Mouse (Mus musculus): ENCODE data around the gene Nupl1. TPM values are rescaled to one million over a fixed set of nuclear protein-coding genes. Genes with fewer than 3 reads are reported as not detected.

Gene Nupl1
- total and polyA plus RNA-seq, 3 experiments, result not detected

- no peak for DNase-seq
Observed at GRCm38 (mm10) chr14:60238551-60238950, 12.7 kb downstream of the Nupl1 start.

GRCm38 (mm10) chr14:60219886-60220285 is 31.3 kb downstream of the Nupl1 start:
- no peak for DNase-seq

- no peak for DNase-seq
Observed at GRCm38 (mm10) chr14:60217616-60218015, 33.6 kb downstream of the Nupl1 start.

DNA sequence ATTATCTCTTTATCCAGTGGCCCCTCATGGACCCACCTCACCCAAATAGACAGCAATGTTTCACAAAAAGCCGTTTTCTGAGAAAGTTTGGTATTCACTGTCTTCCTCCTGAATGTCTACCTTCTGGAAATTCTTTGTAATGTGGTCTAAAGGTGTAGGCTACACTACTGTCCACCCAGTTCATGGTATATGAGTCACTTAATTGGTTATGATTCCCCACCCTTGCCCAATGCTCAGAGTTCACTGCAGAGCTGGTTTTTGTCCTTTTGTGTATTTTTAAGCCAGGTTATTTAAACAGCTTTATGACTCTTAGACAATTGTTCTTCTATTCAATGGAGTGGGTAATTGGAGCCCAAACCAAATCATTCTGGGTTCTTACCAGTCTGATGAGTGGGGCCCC is 35.1 kb downstream of the Nupl1 start:
- DNase-seq, result no peak

GRCm38 (mm10) chr14:60215000-60215399 is 36.2 kb downstream of the Nupl1 start:
- DNase-seq, result no peak

DNA sequence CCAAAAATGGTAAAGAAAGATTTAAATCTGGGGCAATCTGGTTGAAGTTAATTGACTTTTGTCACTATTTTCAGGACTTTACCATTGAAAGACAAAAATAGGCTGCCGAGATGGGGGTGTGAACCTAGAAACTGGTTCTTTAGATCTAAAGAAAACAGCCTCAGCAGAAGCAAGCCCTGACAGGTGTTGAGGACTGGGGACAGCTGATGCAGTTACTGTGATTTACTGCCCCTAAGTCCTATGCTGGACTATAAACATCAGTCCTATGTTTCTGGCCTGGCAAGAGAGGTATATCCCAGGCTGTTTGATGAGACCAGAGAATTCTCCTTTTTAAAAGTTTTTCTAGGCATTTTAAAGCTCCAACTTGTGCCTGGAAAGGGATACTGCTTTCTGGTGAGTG is 37.2 kb downstream of the Nupl1 start:
- DNase-seq, result no peak

DNA sequence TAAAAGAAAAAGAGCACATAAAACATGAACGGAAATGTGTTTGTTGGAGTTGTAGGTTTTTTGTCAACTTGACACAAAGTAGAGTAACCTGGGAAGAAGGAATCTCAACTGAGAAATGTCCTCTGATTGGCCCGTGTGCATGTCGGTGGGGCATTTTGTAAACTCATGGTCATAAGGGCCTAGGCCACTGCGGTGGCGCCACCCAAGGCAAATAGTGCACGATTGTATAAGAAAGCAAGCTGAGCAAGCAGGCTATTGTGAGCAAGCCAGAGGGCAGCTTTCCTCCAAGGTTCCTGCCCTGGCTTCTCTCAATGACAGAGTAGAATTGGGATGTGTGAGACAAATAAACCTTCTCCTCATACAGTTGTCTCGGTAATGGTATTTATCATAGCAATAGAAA is 42.1 kb downstream of the Nupl1 start:
- DNase-seq, result no peak

DNA sequence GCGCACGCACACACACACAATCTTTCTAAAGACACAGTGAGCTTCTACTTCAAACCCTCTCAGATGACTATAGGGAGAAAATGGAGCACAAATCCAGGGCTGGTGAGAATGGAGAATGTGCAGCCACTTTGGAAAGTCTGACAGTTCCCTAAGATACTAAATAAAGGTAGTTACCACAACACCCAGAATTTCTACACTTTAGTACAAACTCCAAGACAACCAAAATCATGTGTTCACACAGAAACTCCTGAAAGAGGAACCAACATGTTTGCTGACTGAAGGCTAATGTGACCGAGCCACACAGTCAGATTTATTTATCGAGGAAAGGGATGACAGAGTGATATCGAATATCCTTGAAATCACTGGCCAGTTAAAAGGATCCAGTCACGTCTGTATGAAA is 46.2 kb downstream of the Nupl1 start:
- DNase-seq, result no peak

DNA sequence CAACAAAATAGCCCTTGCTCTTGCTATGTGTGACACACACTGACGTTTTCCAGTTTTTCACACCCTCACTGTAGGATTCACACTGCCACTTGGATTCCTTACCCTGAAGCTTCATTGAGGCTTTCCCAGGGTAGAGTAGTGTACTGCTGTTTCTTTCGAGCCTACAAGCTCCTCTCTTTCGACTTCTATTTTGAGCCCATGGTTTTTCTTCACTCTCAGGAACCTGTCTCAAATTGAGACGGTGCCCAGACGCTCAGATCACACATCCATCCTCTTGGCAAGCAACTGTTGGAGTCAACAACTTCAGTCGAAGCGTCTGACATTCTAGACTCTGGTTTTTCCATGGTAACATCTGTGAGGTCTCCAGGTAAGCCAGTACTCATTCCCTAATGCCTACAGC is 54.3 kb downstream of the Nupl1 start, which contains the start of gene Atp8a2:
Atp8a2 (minus strand) TSS at position 296 of the 400 bp plus-strand sequence.
- DNase-seq, result no peak

DNA sequence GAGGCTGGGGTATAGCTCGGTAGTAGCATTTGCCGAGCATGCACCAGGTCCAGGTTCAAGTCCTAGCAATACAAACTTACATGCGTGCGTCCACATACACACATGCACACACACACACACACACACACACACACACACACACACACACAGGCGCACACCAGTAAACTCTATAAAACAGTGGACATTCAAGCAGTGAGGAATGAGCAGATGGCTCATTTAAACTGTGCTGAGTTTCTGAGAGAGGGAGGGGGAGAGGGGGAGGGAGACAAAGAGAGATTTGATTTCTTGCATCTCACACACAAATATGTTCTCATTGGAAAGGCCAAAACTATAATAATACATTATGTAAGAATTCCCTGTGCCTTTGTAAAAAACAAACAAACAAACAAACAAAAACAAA is 55.2 kb downstream of the Nupl1 start:
- DNase-seq, result no peak

- no peak for DNase-seq
Observed at GRCm38 (mm10) chr14:60194606-60195005, 56.6 kb downstream of the Nupl1 start.

GRCm38 (mm10) chr14:60189771-60190170 is 61.5 kb downstream of the Nupl1 start:
- DNase-seq, result peak; percentile 2

DNA sequence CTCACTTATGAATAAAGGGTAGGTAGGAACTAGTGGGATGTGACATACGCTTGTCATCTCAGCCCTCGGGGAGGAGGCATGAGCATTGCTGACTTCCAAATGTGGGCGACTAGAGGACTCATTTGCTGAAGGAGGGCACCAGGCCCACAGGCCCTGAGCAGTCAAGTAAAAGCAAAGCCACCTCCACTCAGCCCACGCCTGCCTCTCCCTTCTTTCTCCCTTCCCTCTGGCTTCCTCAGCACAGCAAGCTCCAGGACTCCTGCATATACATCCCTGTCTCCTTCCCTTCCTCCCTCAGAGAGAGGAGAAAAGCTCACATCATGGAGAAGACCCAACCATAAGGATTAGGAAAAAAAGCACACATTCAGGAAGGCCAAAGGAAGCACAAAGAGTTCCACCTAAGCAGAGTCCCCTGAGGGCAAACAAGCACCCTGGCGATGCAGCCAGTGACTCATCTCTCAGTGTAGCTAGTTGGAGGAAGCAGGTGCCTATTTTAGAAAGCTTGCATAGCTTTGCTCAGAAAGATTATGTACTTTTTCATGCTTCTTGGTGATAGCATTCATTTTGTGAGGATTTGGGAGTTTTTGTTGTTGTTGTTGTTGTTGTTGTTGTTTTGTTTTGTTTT is 62.9 kb downstream of the Nupl1 start:
- no peak for DNase-seq

GRCm38 (mm10) chr14:60181306-60181705 is 69.9 kb downstream of the Nupl1 start:
- DNase-seq, result no peak

- no peak for DNase-seq
Observed at GRCm38 (mm10) chr14:60178571-60178955, 72.7 kb downstream of the Nupl1 start.

DNA sequence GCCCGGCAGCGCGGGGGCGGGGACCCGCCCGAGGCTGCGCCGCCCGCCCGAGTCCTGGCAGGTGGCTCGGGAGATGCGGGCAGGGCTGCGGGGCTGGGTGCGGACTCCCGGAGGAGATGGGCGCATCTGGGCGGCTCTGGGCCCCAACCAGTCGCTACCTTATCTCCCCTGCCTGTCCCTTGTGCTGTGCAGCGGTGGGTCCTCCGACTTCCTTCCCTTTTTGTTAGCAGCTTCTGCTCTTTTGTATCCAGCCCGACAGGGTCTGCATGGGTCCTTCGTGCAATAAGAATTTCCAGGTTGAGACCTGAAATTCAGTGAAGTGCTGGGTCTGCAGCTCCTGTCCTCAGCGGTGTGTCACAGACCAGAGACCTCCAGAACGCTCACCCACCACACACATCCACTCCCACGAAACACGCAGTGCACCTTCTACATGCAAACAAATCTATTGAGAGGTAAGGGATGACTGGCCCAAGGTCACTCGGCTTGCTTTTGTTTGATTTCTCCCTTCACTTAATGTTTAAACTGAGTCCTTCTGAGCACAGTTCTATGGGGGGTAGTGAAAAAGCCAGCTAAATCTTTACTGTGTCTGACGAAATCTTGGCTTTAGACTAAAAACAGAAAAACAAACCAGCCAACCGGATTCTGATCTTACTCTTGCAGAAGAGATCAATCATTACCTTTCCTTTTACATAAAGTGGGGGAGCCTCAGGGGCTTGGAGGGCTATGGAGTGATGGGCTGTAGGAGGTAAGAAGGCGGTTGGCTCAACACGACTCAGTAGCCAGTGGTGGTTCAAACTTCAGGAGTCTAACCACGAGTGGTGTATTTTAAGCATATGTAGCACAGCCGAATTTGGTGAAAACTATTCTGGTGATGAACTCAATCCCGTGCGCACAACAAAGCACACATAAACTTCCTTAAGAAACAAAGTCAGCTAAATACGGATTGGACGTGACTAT is 73.3 kb downstream of the Nupl1 start:
- DNase-seq, result no peak

DNA sequence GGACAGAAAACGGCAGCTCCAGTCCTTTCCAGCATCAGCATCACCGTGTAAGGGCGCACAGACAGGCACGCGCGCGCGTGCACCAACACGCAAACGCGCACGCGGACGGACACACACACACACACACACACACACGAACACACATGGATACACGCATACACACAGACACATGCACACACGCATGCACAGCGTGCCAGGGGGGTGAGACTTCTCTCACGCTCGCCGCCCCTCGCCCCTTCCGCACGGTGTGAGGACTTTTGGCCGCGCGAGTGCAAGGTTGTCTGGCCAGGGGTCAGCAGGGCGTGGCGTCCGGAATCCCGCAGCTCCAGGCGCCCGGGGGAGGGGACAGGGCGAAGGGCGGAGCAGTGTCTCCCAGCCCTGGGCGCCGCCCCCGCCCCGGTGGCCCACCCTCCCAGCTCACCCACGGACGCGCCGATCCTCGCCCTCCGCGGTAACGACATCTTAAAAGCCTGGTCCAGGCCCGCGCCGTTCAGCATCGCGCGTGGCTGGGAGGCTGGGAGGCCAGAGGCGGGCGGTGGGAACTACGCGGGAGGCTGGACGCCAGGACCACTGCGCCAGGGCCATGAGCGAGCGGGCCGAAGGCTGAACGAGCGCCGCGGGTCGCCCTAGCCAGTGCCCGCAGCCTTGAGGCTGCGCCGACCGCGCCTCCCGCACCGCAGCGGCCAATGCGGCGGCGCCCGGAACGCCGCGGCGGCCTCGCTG is 74.2 kb downstream of the Nupl1 start:
- peak; percentile 57 for DNase-seq

DNA sequence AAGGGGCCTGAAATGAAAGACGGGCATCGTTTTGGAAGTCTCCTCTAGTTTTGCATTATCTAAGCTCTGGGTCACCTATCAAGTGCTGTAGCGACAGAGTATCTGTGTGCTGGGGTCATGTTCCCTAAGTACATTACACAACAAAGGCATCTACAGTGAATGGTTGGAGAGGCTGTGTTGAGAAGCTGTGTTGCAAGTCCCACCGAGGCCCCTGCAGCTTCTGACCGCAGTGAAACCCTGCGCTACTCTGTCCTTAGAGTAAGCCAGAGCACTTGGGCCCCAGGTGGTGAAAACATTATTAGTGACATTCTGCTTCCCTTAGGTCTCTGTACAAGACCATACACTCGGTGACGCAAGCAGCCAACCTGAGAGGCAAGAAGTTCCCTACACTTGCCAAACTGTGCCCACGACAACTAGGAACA is 74.8 kb downstream of the Nupl1 start:
- DNase-seq, result no peak

GRCm38 (mm10) chr14:60172286-60173055 is 78.8 kb downstream of the Nupl1 start:
- no peak for DNase-seq

GRCm38 (mm10) chr14:60170845-60171610 is 80.2 kb downstream of the Nupl1 start:
- DNase-seq, result no peak

DNA sequence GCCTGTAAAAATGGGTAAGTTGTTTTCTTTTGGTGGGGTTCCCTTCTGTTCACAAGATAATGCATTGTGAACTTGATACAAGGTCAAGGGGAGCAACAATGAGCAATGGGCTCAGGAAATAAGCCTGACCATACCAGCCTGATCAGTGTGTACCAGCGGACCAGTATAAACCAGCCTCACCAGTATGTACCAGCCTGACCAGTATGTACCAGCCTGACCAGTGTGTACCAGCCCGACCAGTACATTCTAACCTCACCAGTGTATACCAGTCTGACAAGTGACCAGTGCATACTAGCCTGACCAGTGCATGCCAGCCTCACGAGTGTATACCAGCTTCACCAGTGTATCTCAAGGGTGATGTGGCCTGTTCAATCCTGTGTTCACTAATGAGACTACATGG is 87.9 kb downstream of the Nupl1 start:
- DNase-seq, result no peak

All from adrenal gland, adult 2 months (tissue).